In genomic region chr12:3861665-3862228, GRCm38 (mm10) we compare ENCODE assay signal across 13 mouse cellular contexts. TPM values are rescaled to one million over a fixed set of nuclear protein-coding genes. Genes with fewer than 3 reads are reported as not detected.
DNase-seq lines count a peak whose midpoint lies in the region; ATAC-seq and TF ChIP-seq lines count a peak whose summit lies in the region.
"Had no signal": no experiment of that assay in that cellular context is flagged by ENCODE, and none has a peak within 500 bp of the region (broad histone marks: within the 10 kb centered on the region; RNA-seq: fewer than 3 reads in every experiment).

No protein-coding gene starts in this region.

- H3K27ac ChIP-seq in layer of hippocampus, adult 2 months: peak overlapping the region; percentile 65
- H3K27ac ChIP-seq: forebrain, embryonic 13.5 days; hindbrain, embryonic 12.5 days; limb, embryonic 13.5 days had no signal

- no peak for TF ChIP-seq CTCF in layer of hippocampus, adult 2 months (conservative IDR thresholded peaks at IDR 0.05)

- H3K4me3 ChIP-seq in layer of hippocampus, adult 2 months: no peak overlapping the region
- H3K4me3 ChIP-seq: forebrain, embryonic 13.5 days; hindbrain, embryonic 12.5 days; limb, embryonic 13.5 days had no signal

- peak; percentile 70 for ATAC-seq in common myeloid progenitor, adult 5-6 weeks (replicated peaks; ENCODE audit: low read depth, poor library complexity, severe bottlenecking)
- ATAC-seq: forebrain, embryonic 13.5 days had no signal

- peak; percentile 78 for DNase-seq in adrenal gland, adult 2 months
- DNase-seq in adrenal gland, postnatal 10 days: no peak
- no peak for DNase-seq in layer of hippocampus, adult 2 months (ENCODE audit: low spot score in 2 of 2)
- no peak for DNase-seq in layer of hippocampus, adult 9-11 months
- peak; percentile 54 for DNase-seq in thymus, postnatal 14 days
- no peak for DNase-seq in embryo, embryonic 11 days
- DNase-seq in lung, postnatal 10 days: no peak
- DNase-seq: cerebellum, postnatal 36 days; retina, postnatal 1 day had no signal

RNA-seq across cellular contexts. Expression of gene Dnmt3a, which starts 55.9 kb away (rescaled TPM):
- total RNA-seq in adrenal gland, adult 2 months (2021): 10 to 100 TPM; 36.7 to 42.4 TPM
- 9.7 and 10.2 TPM in 2 replicates for polyA plus RNA-seq in adrenal gland, adult 2 months (2012; rRNA removed)
- total RNA-seq in adrenal gland, postnatal 10 days (2021): 100 to 1,000 TPM in 1 of 2 experiments, 10 to 100 TPM in 1; 98.7 to 133 TPM
- 10 to 100 TPM; 70.3 to 82.5 TPM for total RNA-seq in layer of hippocampus, adult 2 months (2021)
- 23.7 and 24.7 TPM in 2 replicates for total RNA-seq in common myeloid progenitor, adult 5-6 weeks (2017)

Comparison
In these comparisons a context has a peak if more than half of its experiments do, and no peak if none do; other contexts are left out.
1. DNase-seq: peak in adrenal gland, adult 2 months (single experiment) and thymus, postnatal 14 days (single experiment); none in adrenal gland, postnatal 10 days (single experiment), layer of hippocampus, adult 2 months (0 of 2), layer of hippocampus, adult 9-11 months (single experiment), embryo, embryonic 11 days (single experiment) and lung, postnatal 10 days (single experiment).